ENCODE assay signal across 11 mouse cellular contexts in the genomic region with DNA sequence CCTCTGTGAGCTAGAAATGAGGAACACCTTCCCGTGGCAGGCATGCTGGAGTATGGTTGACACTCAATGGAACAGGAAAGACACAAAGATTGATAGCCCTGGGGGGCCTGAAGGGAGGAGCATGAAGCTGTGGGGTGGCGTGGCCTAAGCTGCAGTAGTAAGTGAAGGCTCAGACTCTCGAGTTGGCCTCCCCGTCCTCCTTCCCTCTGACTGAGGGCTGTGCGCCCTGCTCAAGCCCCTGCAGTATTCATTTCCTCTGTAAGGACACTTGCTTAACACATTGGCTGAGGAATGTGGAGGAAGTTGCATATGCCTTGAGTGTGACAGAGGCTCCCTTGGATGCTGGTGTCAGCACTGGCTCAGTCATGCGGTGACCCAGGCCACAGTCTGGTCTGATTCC. TPM values are rescaled to one million over a fixed set of nuclear protein-coding genes. Genes with fewer than 3 reads are reported as not detected.
DNase-seq lines count a peak whose midpoint lies in the region; ATAC-seq and TF ChIP-seq lines count a peak whose summit lies in the region.
"Had no signal": no experiment of that assay in that cellular context is flagged by ENCODE, and none has a peak within 500 bp of the region (broad histone marks: within the 10 kb centered on the region; RNA-seq: fewer than 3 reads in every experiment).

No protein-coding gene starts in this region.

- no peak overlapping the region for H3K9ac ChIP-seq in limb, embryonic 11.5 days (ENCODE audit: low read length)
- no peak overlapping the region for H3K9ac ChIP-seq in heart, embryonic 16.5 days (ENCODE audit: low read length)
- H3K9ac ChIP-seq: hindbrain, embryonic 15.5 days had no signal

- H3K27me3 ChIP-seq in limb, embryonic 11.5 days (ENCODE audit: control insufficient read depth, insufficient read depth, low read length): no peaks in the 10 kb centered on the region
- H3K27me3 ChIP-seq in limb, embryonic 10.5 days (ENCODE audit: low read depth, poor library complexity, severe bottlenecking): no peaks in the 10 kb centered on the region
- no peaks in the 10 kb centered on the region for H3K27me3 ChIP-seq in heart, embryonic 16.5 days (ENCODE audit: control insufficient read depth, insufficient read depth, low read length)
- H3K27me3 ChIP-seq in small intestine, adult 2 months (ENCODE audit: control insufficient read depth, insufficient read depth, low read length): no peaks in the 10 kb centered on the region
- H3K27me3 ChIP-seq: hindbrain, embryonic 15.5 days had no signal

- 0 out of 2 replicates have a peak overlapping the region, but pooled peaks have one; percentile 36 for H3K27ac ChIP-seq in limb, embryonic 11.5 days (replicated peaks; ENCODE audit: low read depth, low read length)
- H3K27ac ChIP-seq in limb, embryonic 10.5 days: no peak overlapping the region
- H3K27ac ChIP-seq in heart, embryonic 16.5 days (ENCODE audit: low read length): peak overlapping the region; percentile 58
- peak overlapping the region; percentile 12 for H3K27ac ChIP-seq in small intestine, adult 2 months (ENCODE audit: insufficient read depth, low read depth, low read length)
- H3K27ac ChIP-seq: hindbrain, embryonic 15.5 days had no signal

- no peak for DNase-seq in limb, embryonic 11.5 days (ENCODE audit: low spot score)
- no peak for DNase-seq in limb, embryonic 10.5 days (ENCODE audit: low spot score)
- peak; percentile 47 to 48 for DNase-seq in kidney, postnatal 36 days
- DNase-seq in frontal cortex, postnatal 25 days (ENCODE audit: low spot score in 2 of 2): no peak
- no peak for DNase-seq in thymus, postnatal 10 days (ENCODE audit: low spot score in 2 of 2)
- DNase-seq: adrenal gland, postnatal 14 days; thymus, postnatal 25 days had no signal

- H3K36me3 ChIP-seq in limb, embryonic 11.5 days (ENCODE audit: control insufficient read depth, insufficient read depth, low read length): peaks cover 25% of the 10 kb centered on the region
- peaks cover 93% of the 10 kb centered on the region for H3K36me3 ChIP-seq in limb, embryonic 10.5 days
- peaks cover 45% of the 10 kb centered on the region for H3K36me3 ChIP-seq in heart, embryonic 16.5 days (ENCODE audit: control insufficient read depth, insufficient read depth)
- peaks cover 15% of the 10 kb centered on the region for H3K36me3 ChIP-seq in small intestine, adult 2 months (ENCODE audit: control insufficient read depth, insufficient read depth, low read length)
- H3K36me3 ChIP-seq: hindbrain, embryonic 15.5 days had no signal

- no peak for TF ChIP-seq CTCF in small intestine, adult 2 months (IDR thresholded peaks at IDR 0.05; ENCODE audit: extremely low read depth, insufficient read length, insufficient replicate concordance, low read depth, low read length)

- 80% methylated on average over 6 of the region's 6 CpGs for WGBS in limb, embryonic 11.5 days
- 89% methylated on average over 6 of the region's 6 CpGs for WGBS in limb, embryonic 10.5 days
- 74% methylated on average over 6 of the region's 6 CpGs for WGBS in heart, embryonic 16.5 days
- 73% methylated on average over 6 of the region's 6 CpGs for WGBS in small intestine, adult 2 months

- H3K9me3 ChIP-seq in limb, embryonic 11.5 days (ENCODE audit: control insufficient read depth, low read length): no peaks in the 10 kb centered on the region
- no peaks in the 10 kb centered on the region for H3K9me3 ChIP-seq in limb, embryonic 10.5 days (replicated peaks)
- H3K9me3 ChIP-seq in heart, embryonic 16.5 days (replicated peaks; ENCODE audit: control insufficient read depth, low read length): no peaks in the 10 kb centered on the region
- H3K9me3 ChIP-seq: hindbrain, embryonic 15.5 days had no signal

- H3K4me1 ChIP-seq in limb, embryonic 11.5 days (ENCODE audit: control insufficient read depth, insufficient read depth, low read length): no peaks in the 10 kb centered on the region
- H3K4me1 ChIP-seq in limb, embryonic 10.5 days: 0 out of 2 replicates have a peak, but pooled peaks cover 4% of the 10 kb centered on the region
- no peaks in the 10 kb centered on the region for H3K4me1 ChIP-seq in heart, embryonic 16.5 days (ENCODE audit: control insufficient read depth, insufficient read depth, low read length)
- no peaks in the 10 kb centered on the region for H3K4me1 ChIP-seq in small intestine, adult 2 months (ENCODE audit: control insufficient read depth, insufficient read depth, insufficient read length, low read length)
- H3K4me1 ChIP-seq: hindbrain, embryonic 15.5 days had no signal

- no peak overlapping the region for H3K4me2 ChIP-seq in limb, embryonic 11.5 days (ENCODE audit: low read depth, severe bottlenecking)
- no peak overlapping the region for H3K4me2 ChIP-seq in heart, embryonic 16.5 days (ENCODE audit: low read depth, low read length)
- H3K4me2 ChIP-seq: hindbrain, embryonic 15.5 days had no signal

- TF ChIP-seq POLR2A in small intestine, adult 2 months (IDR thresholded peaks at IDR 0.05; ENCODE audit: low read depth, low read length): no peak

- H3K4me3 ChIP-seq in limb, embryonic 11.5 days (ENCODE audit: low read depth, low read length): no peak overlapping the region
- no peak overlapping the region for H3K4me3 ChIP-seq in limb, embryonic 10.5 days
- H3K4me3 ChIP-seq in heart, embryonic 16.5 days (ENCODE audit: low read length): no peak overlapping the region
- H3K4me3 ChIP-seq in small intestine, adult 2 months (ENCODE audit: low read depth, low read length): no peak overlapping the region
- H3K4me3 ChIP-seq: hindbrain, embryonic 15.5 days; myocyte had no signal

- ATAC-seq in limb, embryonic 11.5 days (ENCODE audit: insufficient number of reproducible peaks, low FRiP score, low TSS enrichment, low read depth): no peak
- no peak for ATAC-seq in heart, embryonic 16.5 days (replicated peaks; ENCODE audit: extremely low read depth, insufficient read depth, low FRiP score)

RNA-seq across cellular contexts. Expression of gene Iqgap3, which starts 20.8 kb away (rescaled TPM):
- 16.0 and 19.6 TPM in 2 replicates for polyA plus RNA-seq in limb, embryonic 11.5 days (2014; fragmentation: Nextera tagmentation; extraction: Ambion mirVana)
- polyA plus RNA-seq in limb, embryonic 10.5 days (2016; fragmentation: Nextera tagmentation; extraction: Ambion mirVana): 23.1 and 26.7 TPM in 2 replicates
- polyA plus RNA-seq in heart, embryonic 16.5 days (2015; fragmentation: Nextera tagmentation; extraction: Ambion mirVana): 23.6 and 27.8 TPM in 2 replicates
- 7.1 and 14.6 TPM in 2 replicates for polyA plus RNA-seq in small intestine, adult 2 months (2012; rRNA removed)

RNA-seq across cellular contexts. Expression of gene Ttc24, which starts 24.5 kb away (rescaled TPM):
- not detected in 2 replicates for polyA plus RNA-seq in limb, embryonic 11.5 days (2014; fragmentation: Nextera tagmentation; extraction: Ambion mirVana)
- polyA plus RNA-seq in limb, embryonic 10.5 days (2016; fragmentation: Nextera tagmentation; extraction: Ambion mirVana): not detected in 2 replicates
- 0.12 and 0.18 TPM in 2 replicates for polyA plus RNA-seq in heart, embryonic 16.5 days (2015; fragmentation: Nextera tagmentation; extraction: Ambion mirVana)
- not detected in 2 replicates for polyA plus RNA-seq in small intestine, adult 2 months (2012; rRNA removed)
- polyA plus RNA-seq: hindbrain, embryonic 15.5 days; myocyte had no signal

RNA-seq across cellular contexts. Expression of gene Mef2d, which starts 39.6 kb away (rescaled TPM):
- 12.6 and 14.3 TPM in 2 replicates for polyA plus RNA-seq in limb, embryonic 11.5 days (2014; fragmentation: Nextera tagmentation; extraction: Ambion mirVana)
- 12.3 and 14.0 TPM in 2 replicates for polyA plus RNA-seq in limb, embryonic 10.5 days (2016; fragmentation: Nextera tagmentation; extraction: Ambion mirVana)
- 40.5 and 44.7 TPM in 2 replicates for polyA plus RNA-seq in heart, embryonic 16.5 days (2015; fragmentation: Nextera tagmentation; extraction: Ambion mirVana)
- 61.9 and 89.7 TPM in 2 replicates for polyA plus RNA-seq in small intestine, adult 2 months (2012; rRNA removed)

RNA-seq across cellular contexts. Expression of gene Naxe, which starts 44.3 kb away (rescaled TPM):
- 171 and 172 TPM in 2 replicates for polyA plus RNA-seq in limb, embryonic 11.5 days (2014; fragmentation: Nextera tagmentation; extraction: Ambion mirVana)
- 132 and 148 TPM in 2 replicates for polyA plus RNA-seq in limb, embryonic 10.5 days (2016; fragmentation: Nextera tagmentation; extraction: Ambion mirVana)
- polyA plus RNA-seq in heart, embryonic 16.5 days (2015; fragmentation: Nextera tagmentation; extraction: Ambion mirVana): 155 and 169 TPM in 2 replicates
- polyA plus RNA-seq in small intestine, adult 2 months (2012; rRNA removed): 25.4 and 41.6 TPM in 2 replicates

RNA-seq across cellular contexts. Expression of gene Gpatch4, which starts 59.7 kb away (rescaled TPM):
- polyA plus RNA-seq in limb, embryonic 11.5 days (2014; fragmentation: Nextera tagmentation; extraction: Ambion mirVana): 36.9 and 44.1 TPM in 2 replicates
- polyA plus RNA-seq in limb, embryonic 10.5 days (2016; fragmentation: Nextera tagmentation; extraction: Ambion mirVana): 42.4 and 53.4 TPM in 2 replicates
- 19.3 and 21.3 TPM in 2 replicates for polyA plus RNA-seq in heart, embryonic 16.5 days (2015; fragmentation: Nextera tagmentation; extraction: Ambion mirVana)
- polyA plus RNA-seq in small intestine, adult 2 months (2012; rRNA removed): 3.7 and 4.4 TPM in 2 replicates

Comparison
In these comparisons a context has a peak if more than half of its experiments do, and no peak if none do; other contexts are left out.
1. DNase-seq: peak in kidney, postnatal 36 days (2 of 2); none in limb, embryonic 11.5 days (single experiment), limb, embryonic 10.5 days (single experiment), frontal cortex, postnatal 25 days (0 of 2) and thymus, postnatal 10 days (0 of 2).